Mouse (Mus musculus) CH12F3 (cell line): ENCODE results near the gene Rere.

ENCODE experiments used
- in situ Hi-C: fragments of 300-500 bp; cut with MboI; formaldehyde crosslinking; loops from 2 replicates; pipeline ENCODE4 v1.14.3; 2020; ENCODE audit warnings: low sequenced_read_pairs

Gene Rere

GRCm38 (mm10) chr4:150281018-150281761 is at the start of gene Rere:
Rere (plus strand) TSS chr4:150281646.
- in situ Hi-C loops = no loop called here

- in situ Hi-C loops = no loop called here
Observed at GRCm38 (mm10) chr4:150231871-150232270, 49.6 kb upstream of the Rere start.

GRCm38 (mm10) chr4:150234599-150235327 is 46.7 kb upstream of the Rere start:
- in situ Hi-C loops = no loop called here

- in situ Hi-C loops = no loop called here
Observed at GRCm38 (mm10) chr4:150235585-150235984, 45.9 kb upstream of the Rere start.

GRCm38 (mm10) chr4:150236031-150236430 is 45.4 kb upstream of the Rere start:
- in situ Hi-C loops = no loop called here

GRCm38 (mm10) chr4:150236521-150237481 is 44.6 kb upstream of the Rere start, which contains the start of gene Eno1:
Eno1 (plus strand) TSS chr4:150236721.
- in situ Hi-C loops = no loop called here

GRCm38 (mm10) chr4:150237636-150238361 is 43.6 kb upstream of the Rere start:
- in situ Hi-C loops = no loop called here

GRCm38 (mm10) chr4:150238433-150239086 is 42.9 kb upstream of the Rere start:
- in situ Hi-C loops = no loop called here

GRCm38 (mm10) chr4:150239087-150239480 is 42.4 kb upstream of the Rere start:
- in situ Hi-C loops = no loop called here

- in situ Hi-C loops = no loop called here
Observed at GRCm38 (mm10) chr4:150239503-150239902, 41.9 kb upstream of the Rere start.

GRCm38 (mm10) chr4:150239951-150240368 is 41.5 kb upstream of the Rere start:
- in situ Hi-C loops = no loop called here

- in situ Hi-C loops = no loop called here
Observed at GRCm38 (mm10) chr4:150240381-150240886, 41.0 kb upstream of the Rere start.

GRCm38 (mm10) chr4:150241708-150242107 is 39.7 kb upstream of the Rere start:
- in situ Hi-C loops = no loop called here

- in situ Hi-C loops = no loop called here
Observed at GRCm38 (mm10) chr4:150242745-150243144, 38.7 kb upstream of the Rere start.

- in situ Hi-C loops = no loop called here
Observed at GRCm38 (mm10) chr4:150245876-150246275, 35.6 kb upstream of the Rere start.

- in situ Hi-C loops = no loop called here
Observed at GRCm38 (mm10) chr4:150248009-150248408, 33.4 kb upstream of the Rere start.

GRCm38 (mm10) chr4:150248917-150249316 is 32.5 kb upstream of the Rere start:
- in situ Hi-C loops = no loop called here

- in situ Hi-C loops = no loop called here
Observed at GRCm38 (mm10) chr4:150249731-150250270, 31.6 kb upstream of the Rere start.
